Mouse (Mus musculus): ENCODE data around the gene Gpr62. TPM values are rescaled to one million over a fixed set of nuclear protein-coding genes. Genes with fewer than 3 reads are reported as not detected.

The Gpr62 gene
- total RNA-seq, 2 experiments from 2014 or later: 0.16 to 0.33 TPM

DNA sequence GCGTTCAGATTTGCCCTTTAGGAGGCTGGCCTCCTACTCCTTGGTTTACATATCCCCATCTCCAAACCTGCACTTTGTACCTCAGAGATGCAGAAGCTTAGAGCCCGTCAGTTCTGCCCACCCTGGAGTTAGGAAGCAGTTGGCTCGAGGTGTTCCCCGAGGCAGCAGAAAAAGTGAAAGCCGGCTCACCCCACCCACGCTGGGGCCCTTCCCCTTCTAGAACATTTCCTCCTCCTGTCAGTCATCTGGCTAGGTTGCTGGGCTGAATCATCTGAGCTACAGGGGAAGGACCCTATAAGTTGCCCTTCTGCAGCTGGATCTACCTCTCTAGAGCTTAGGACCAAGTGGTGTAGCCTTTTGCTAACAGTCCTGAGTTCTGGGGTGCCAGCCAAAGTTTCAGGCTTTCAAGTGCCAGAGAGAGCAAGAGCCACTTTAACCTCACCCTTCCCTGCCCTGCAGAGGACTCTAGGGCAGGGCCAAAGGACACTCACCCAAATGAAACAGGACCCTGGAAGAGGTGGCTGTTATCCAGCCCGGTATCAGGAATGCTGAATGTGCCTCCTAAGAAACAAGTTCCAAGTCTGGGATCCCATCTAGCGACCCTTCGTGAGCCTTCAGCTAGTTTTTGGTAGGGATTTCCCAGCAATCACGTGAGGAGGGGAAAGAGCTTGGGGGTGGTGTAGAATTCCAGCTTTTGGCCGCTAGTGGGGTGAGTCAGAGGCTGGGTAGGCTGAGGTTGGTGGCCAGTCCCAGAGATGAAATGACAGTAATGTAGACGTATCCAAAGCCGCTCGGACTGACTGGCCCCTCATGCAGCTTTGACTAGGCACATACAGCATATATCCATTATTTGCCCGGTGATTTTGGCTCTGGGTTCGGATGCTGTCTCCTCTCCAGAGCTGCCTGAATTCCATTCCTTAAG, 10.5 kb upstream of the Gpr62 start:
- peak; percentile 79 for DNase-seq
- intact Hi-C loops (cut with DNase I; ENCODE audit: low total_unique reads): no loop called here

- DNase-seq: peak; percentile 13
- intact Hi-C loops (cut with DNase I; ENCODE audit: low total_unique reads): no loop called here
These were observed 9.9 kb upstream of the Gpr62 start, which contains the start of gene Rrp9 for GRCm38 (mm10) chr9:106475663-106476001. Rrp9 (plus strand) TSS chr9:106475963.

DNA sequence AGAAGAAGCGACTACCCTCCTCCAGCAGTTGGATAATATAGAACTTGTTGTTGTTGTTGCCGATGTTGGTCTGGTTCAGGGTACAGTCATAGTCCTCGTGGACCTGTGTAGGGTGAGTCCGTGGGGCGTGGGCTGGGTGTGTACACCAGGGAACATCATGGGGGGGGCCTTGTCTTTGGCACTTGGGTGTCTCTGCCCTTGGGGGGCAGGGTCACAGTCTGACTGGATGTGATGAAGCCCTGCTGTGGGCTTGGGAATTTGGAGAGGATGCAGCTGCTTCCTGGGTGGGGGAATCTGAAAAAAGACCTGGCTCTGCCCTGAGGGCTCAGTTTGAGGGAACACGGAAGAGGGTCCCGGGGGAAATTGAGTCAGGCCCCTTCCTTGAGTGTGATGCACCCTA, 9.3 kb upstream of the Gpr62 start:
- DNase-seq: peak; percentile 54
- intact Hi-C loops (cut with DNase I; ENCODE audit: low total_unique reads): no loop called here

DNA sequence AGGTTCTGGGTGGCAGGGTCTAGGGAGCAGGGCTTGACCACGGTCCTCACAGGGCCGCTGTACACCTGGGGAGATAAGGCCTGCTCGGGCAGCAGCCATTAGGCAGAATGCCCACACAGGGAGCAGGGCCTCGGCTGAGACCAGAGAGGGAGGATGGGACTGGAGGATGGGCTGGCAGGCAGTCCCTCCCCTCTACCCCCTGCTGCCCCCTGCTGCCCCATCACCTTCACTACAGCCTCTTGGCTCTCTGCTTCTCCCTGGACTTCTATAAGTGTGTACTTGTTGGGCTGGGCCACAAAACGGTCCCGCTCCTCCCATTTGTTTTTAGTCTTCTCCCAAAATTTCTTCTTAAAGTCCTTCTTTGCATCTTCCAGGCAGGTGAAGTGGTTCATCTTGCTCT, 8.7 kb upstream of the Gpr62 start:
- intact Hi-C loops (cut with DNase I; ENCODE audit: low total_unique reads): loop anchor here (5.0 kb wide), 1 partner anchor 37 kb away; the partner anchor contains the start of gene Acy1
- DNase-seq: peak; percentile 80

DNA sequence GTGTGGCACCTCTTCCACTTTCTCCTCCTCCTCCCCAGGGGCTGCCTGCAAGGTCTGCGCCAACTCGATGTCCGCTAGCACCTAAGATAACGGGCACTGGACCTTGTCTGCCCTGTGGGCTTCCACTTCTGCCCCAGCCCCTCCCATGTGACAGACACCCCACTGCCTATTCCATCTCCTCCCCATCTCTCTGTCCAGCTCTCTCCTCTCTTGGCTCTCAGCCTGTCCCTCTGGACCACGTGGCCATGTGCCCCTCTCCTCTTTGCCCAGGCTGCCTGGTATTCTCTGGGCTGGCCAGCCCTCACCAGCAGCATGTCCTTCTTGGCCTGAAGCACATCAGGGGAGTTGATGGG, 8.0 kb upstream of the Gpr62 start:
- intact Hi-C loops (cut with DNase I; ENCODE audit: low total_unique reads): loop anchor here (5.0 kb wide), 1 partner anchor 36 kb away; the partner anchor contains the start of gene Acy1
- DNase-seq: peak; percentile 24

- intact Hi-C loops (cut with DNase I; ENCODE audit: low total_unique reads): loop anchor here (5.0 kb wide), 1 partner anchor 36 kb away; the partner anchor contains the start of gene Acy1
- peak; percentile 7 for DNase-seq
These were observed 7.5 kb upstream of the Gpr62 start for GRCm38 (mm10) chr9:106473081-106473752.

- peak; percentile 19 for DNase-seq
These were observed 6.6 kb upstream of the Gpr62 start for GRCm38 (mm10) chr9:106472321-106472720.

GRCm38 (mm10) chr9:106471892-106472291, 6.2 kb upstream of the Gpr62 start:
- DNase-seq: peak; percentile 77
- intact Hi-C loops (cut with DNase I; ENCODE audit: low total_unique reads): loop anchor here (5.0 kb wide), 1 partner anchor 35 kb away; the partner anchor contains the start of gene Acy1

More at GRCm38 (mm10) chr9:106472321-106472720, 6.6 kb upstream of the Gpr62 start:
- intact Hi-C loops (cut with DNase I; ENCODE audit: low total_unique reads): loop anchor here (5.0 kb wide), 1 partner anchor 35 kb away; the partner anchor contains the start of gene Acy1

DNA sequence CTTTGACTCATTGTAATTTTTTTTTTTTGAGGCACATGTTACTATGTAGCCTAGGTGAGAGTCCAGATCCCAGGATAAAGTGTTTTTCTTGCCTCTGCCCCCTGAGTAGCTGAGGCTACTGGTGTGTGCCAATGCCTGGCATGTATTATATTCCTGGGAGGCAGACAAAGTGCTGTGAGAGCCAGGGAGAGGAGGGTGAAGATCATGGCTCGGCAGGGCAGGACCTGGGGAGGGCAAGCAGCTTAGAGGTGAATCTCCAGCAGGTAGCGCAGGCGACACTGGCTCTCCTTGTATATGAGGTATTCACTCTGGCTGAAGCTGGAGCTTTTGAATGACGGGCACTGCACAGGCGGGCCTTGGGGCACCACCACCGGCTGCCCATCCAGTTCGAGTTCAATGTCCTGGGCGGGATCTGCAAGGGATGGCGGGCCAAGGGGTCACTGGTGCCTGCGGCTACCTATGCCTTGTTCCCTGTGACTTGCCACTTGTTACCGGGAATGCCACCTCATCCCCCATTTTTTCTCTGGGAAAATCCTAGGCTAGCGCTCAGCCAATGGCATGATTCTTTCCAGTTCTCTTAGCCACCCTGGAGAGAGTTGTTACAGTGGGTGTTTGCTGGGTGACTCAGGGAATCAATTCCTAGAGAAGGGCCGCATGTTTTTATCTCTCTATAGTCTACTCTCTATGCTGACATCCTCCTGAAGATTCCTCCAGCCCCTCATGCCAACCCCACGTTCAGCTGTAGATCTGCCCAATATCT, 5.4 kb upstream of the Gpr62 start:
- intact Hi-C loops (cut with DNase I; ENCODE audit: low total_unique reads): loop anchor here (5.0 kb wide), 1 partner anchor 34 kb away; the partner anchor contains the start of gene Acy1
- DNase-seq: peak; percentile 6

DNA sequence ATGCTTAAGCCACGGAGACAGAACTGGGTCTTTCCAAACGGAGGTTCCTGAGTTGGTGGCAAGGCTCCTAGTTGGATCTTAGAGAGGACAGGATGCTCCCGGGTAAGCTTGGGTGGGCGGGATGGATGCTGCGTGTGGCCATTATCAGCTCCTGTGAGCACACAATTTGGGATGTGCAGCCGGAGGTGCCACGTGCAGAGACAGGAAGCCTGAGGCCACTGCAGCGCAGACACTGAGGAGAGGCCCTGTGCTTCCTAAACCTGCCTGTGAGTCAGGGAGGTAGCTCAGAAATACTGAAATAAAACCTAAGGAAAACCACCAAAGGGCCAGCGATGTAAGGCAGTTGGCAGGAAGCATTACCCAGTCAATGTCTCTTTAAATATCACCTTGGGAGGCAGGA, 4.0 kb upstream of the Gpr62 start:
- peak; percentile 2 for DNase-seq
- intact Hi-C loops (cut with DNase I; ENCODE audit: low total_unique reads): loop anchor here (5.0 kb wide), 1 partner anchor 32 kb away; the partner anchor contains the start of gene Acy1

GRCm38 (mm10) chr9:106469317-106469716, 3.6 kb upstream of the Gpr62 start:
- DNase-seq: no peak
- intact Hi-C loops (cut with DNase I; ENCODE audit: low total_unique reads): no loop called here

- no peak for DNase-seq
- intact Hi-C loops (cut with DNase I; ENCODE audit: low total_unique reads): no loop called here
These were observed 2.0 kb upstream of the Gpr62 start for GRCm38 (mm10) chr9:106467746-106468145.

GRCm38 (mm10) chr9:106466721-106467120, 983 bp upstream of the Gpr62 start:
- intact Hi-C loops (cut with DNase I; ENCODE audit: low total_unique reads): no loop called here
- DNase-seq: no peak

GRCm38 (mm10) chr9:106464751-106465541, 792 bp downstream of the Gpr62 start:
- DNase-seq: peak; percentile 71
- intact Hi-C loops (cut with DNase I; ENCODE audit: low total_unique reads): no loop called here

- intact Hi-C loops (cut with DNase I; ENCODE audit: low total_unique reads): no loop called here
- no peak for DNase-seq
These were observed 2.3 kb downstream of the Gpr62 start for GRCm38 (mm10) chr9:106463122-106464063.

DNA sequence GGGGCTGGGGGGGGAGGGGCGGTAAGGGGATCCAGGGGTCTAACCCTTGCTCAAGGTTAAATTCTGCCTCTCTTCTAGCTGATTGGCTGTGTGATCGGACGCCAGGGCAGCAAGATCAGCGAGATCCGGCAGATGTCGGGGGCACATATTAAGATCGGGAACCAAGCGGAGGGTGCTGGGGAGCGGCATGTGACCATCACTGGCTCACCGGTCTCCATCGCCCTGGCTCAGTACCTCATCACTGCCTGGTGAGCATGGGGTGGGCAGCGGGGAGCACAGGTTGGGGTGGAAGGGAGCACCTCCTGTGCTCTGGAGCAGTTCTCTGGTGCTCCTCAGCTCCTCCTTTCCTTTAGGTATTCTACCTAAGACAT, 3.3 kb downstream of the Gpr62 start:
- DNase-seq: no peak
- intact Hi-C loops (cut with DNase I; ENCODE audit: low total_unique reads): no loop called here

DNA sequence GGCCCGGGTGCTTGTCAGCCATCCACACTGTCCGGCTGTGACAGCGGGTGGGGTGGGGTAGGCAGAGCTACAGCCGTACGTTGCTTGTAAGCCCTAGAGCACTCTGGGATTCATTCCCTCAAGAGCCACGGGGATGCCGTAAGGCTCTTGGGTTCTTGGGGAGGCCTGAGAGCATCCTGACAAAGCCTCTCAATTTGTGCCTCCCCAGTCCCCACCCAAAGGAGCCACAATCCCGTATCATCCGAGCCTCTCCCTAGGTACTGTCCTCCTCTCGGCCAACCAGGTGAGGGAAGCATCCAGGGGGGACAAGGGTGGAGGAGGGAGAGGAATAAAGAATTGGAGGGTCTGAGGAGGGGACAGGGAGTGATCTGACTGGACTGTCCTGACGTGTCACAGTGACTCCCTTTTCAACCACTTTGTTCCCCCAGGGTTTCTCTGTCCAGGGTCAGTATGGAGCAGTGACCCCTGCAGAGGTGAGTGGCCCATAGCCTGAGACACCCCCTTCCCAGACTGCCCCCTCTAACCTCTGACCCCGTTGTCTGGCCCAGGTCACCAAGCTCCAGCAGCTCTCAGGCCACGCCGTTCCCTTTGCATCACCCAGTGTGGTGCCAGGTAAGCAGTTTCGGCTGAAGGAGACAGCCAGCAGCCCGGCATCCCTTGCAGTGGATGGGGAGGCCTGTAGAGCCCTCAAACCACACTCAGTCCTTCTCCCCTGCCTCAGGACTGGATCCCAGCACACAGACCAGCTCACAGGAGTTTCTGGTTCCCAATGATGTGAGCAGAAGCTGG, 3.9 kb downstream of the Gpr62 start:
- intact Hi-C loops (cut with DNase I; ENCODE audit: low total_unique reads): no loop called here
- DNase-seq: no peak

All from gastrocnemius, postnatal 14 days (tissue).